Mouse (Mus musculus) adipocyte (in vitro differentiated cells): ENCODE measurements around the gene Ylpm1.
A peak's percentile ranks its signal among the peaks of the same experiment; 100 is the strongest.

Experiments
- DNase-seq: peaks from one replicate; pipeline ENCODE4 v3.0.0-alpha.2; 2016; ENCODE audit warnings: low spot score

The Ylpm1 gene

DNA sequence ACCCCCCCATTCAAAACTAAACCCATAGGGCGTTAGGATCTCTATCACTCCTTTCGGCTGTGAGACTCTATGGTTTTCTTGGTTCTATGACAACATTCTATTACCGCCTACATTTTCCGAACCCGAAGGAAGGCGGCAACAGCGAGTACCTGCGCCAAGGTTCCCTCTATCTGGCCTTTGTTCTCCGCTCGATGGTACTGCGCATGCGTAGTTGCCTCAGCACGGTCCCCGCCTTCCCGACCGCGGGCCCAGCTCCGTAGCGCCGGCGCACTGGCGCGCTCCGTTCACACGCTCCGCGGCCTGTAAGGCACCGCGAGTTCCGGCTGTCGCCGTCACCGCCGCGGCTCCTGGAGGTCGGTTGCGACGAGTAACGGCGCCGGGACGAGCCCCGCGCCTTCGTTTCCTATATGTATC lies at the start of gene Ylpm1:
Gene Ylpm1 (plus strand): TSS at position 239 of the 414 bp plus-strand sequence.
- DNase-seq: peak; percentile 98

- peak; percentile 89 for DNase-seq
Measured at GRCm38 (mm10) chr12:84947894-84948583, 48.1 kb upstream of the Ylpm1 start.

GRCm38 (mm10) chr12:84948584-84949285 lies 47.4 kb upstream of the Ylpm1 start:
- no peak for DNase-seq

GRCm38 (mm10) chr12:84950763-84951162 lies 45.4 kb upstream of the Ylpm1 start:
- peak; percentile 46 for DNase-seq

DNA sequence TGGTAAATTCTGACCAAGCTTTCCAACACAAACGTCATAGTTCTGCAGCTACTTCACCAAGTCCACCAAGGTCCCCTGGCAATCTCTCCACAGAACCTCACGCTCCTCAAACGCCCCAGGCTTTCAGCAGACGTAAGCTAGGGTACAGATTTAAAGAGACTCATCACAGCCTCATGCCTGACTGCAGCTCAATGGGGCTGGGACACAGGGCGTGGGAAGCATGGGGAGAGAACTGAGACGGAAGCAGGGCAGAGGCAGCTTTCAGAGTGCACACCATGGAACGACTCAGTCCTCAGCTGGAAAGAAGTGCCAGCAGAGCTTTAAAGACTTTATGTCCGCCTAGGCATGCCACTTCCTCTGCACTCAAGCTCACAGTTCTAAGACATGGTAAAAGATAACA lies 44.6 kb upstream of the Ylpm1 start:
- DNase-seq: peak; percentile 66

DNA sequence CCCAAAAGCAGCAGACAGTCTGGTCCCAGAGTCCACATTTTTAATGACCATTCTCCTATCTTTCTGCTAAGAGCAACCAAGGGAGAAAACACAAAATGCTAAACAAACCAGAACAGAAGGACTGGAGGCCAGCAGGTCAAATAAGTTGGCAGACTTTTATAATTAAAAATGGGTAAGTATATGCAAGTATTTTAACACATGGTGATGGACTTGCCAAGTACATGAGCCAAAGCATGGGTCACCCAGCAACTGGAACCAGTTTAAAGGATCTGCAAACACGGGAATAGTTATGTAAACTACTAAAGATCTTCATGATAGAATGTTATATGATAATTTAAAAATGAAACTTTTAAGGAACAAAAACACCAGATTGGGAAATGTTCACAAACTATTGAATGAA lies 43.8 kb upstream of the Ylpm1 start:
- peak; percentile 57 for DNase-seq

DNA sequence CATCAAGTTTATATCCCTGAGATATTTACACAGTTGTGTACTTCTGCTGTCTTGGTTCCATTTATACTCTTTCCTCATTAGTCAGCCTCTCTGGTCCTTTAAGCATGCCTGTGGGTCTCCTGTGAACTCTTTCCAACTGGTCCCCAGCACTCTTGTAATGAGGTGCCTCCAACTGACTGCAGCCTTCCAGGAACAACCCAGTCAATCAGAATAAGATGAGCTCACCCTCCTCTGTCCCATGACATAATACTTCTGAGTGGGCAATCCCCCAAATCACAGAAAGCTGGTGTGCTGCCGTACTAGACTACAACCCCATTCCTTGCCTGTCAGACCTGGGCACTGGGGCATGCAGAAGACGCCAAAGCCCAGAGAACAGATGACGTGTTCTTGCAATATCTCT lies 39.8 kb upstream of the Ylpm1 start:
- no peak for DNase-seq

DNA sequence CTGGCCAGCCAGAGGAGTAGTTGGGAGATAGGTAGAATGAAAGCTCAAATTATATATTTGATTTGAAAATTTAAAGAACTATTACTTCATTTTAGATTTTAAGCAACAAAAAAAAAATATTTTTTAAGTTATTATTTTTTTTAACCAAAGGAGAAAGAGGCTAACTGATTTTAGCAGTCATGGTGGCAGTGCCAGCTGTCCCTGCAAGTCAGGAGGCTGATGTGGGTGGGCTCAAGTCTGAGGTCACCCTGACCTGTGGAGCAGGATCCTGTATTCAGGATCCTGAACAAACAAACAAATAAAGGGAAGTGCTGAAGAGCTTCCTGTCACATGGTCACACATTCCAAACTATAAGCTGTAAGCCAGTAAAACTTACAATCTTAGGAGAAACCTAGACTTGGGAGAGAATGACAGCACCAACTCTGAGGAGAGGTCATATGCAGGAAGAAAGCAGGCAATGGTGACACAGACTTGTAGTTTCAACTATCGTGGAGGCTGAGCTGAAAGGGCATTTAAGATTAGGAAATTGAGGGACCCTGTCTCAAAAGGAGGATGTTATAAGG lies 37.2 kb upstream of the Ylpm1 start:
- no peak for DNase-seq

DNA sequence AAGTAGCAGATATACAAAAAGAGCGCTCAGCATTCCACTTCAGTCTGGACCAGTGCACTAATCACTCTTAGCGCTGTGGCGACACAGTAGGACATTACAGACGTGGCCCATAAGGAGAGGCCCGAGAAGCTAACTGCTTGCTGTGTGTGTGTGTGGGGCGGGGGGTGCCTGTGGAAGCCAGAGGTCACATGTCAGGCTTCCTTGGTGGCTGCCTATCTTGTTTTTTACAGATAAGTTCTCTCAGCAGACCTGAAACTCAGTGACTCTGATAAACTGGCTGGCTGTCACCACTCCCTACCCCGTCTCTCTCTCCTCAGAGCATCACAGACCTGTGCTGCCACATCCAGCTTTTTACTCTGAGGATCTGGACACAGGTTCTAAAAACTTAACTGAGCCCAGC lies 33.5 kb upstream of the Ylpm1 start:
- no peak for DNase-seq

DNA sequence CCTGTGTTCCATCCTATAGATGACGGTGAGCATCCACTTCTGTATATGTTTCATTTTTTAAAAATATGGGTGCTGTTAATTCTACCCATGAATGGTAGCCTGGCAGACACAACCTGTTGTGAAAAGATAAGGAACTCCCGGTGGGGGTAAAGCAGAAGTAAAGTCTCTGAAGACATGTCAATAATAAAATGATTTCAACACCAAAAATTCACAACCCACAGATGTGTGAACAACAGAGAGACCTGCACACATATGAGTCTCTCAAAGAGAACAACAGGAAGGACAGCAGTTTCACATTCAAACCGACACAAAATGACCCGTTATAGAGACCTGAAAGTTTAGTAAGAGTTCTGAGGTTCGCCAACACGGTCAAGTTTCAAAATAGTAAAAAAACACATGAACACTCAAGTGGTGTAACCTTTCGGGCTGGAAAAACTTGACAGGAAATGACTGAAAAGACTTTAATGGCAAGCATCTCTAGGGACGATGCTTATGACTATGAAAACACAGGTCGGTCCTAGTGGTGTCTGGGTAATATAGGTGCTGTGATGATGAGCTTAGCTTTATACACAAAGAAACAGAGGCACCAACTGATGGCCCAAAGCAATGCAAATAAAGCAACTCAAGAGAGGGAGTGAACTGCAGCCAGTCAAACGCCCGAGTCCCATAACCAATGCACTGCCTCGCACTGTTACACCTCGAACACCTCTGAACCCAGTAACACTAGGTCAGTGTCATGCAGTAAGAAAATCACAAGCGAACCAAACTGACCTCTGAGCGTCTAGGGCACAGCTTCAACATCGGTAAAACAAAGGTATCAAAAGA lies 27.1 kb upstream of the Ylpm1 start:
- DNase-seq: no peak

DNA sequence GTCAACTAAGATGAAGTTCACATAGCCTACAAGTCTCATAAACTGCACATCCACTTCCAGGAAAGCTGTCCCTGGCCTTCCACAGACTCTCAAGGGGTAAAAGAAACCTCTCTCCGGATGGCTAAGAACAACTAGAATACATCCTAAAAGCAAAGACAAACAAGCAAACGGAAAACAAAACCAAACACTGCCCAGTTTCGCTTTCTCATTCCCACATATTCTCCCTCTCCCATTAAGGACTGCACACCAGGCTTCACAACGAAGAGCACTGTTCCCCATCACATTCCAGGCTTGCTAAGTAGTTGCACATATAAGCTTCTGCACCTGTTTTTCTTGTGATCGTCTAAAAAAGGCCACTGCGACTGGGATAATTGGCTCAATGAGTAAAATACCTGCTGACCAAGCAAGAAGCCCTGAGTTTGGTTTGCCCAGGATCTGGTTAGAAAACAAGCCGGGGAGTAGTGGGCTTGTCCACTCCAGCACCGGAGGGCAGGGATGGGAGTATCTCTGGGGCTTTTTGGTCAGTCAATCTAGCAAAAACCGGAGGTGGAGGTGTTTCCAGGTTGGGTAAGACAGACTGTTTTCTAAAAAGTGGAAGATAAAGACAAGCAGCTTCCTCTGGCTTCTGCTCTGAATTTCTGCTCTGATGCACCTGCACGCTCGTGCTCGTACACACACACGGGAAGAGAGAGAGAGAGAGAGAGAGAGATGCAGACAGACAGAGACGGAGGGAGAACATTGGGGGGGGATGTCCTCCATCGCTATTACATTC lies 26.3 kb upstream of the Ylpm1 start:
- peak; percentile 54 for DNase-seq

- DNase-seq: peak; percentile 91
Measured at GRCm38 (mm10) chr12:84970428-84971096, 25.6 kb upstream of the Ylpm1 start, which contains the start of the genes Fcf1 and Arel1. Fcf1 (plus strand) TSS chr12:84970897. Arel1 (minus strand) TSS chr12:84970900.

DNA sequence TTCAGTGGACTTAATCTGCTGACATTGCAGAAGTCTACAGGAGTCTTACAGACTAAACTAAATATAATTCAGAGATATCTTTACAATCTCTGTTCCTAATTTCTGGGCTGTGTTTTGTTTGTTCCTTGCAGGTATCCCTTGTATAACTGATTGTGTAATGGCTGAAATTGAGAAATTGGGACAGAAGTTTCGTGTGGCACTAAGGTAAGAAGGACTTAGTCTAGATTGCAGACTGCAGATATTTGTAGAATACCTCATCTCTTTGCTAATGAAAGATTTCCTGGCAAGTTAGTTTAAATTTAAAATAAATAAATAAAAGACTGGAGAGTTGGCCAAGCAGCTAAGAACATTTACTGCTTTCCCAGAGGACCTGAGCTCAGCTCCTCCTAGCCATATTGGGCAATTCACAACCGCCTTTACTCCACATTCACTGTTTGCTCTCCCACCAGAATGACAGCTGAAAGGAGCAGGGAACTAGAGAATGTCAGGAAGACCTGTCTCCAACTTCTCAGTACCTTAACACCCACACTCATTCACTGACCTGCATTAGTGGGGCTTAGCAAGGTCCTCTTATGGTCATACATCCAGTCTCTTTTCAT lies 16.8 kb upstream of the Ylpm1 start:
- peak; percentile 89 for DNase-seq

DNA sequence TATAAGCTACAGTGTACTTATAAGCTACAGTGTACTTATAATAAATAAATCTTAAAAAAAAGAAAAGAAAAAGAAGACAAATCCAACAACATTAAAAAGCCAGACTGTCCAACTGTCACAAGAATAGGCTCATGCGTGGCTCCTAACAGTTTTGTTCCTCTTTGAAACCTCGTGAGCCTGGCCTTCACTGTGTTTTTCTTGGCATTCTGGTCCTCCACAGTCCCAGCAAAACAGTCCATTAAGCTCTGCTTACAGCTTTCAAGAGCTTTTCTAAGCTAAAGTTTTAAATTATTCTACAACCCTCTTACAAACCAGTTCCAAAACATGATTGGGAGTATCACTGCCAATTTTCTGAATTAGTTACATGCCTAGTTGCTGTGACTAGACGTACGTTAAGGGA lies 6.7 kb upstream of the Ylpm1 start:
- DNase-seq: peak; percentile 87

DNA sequence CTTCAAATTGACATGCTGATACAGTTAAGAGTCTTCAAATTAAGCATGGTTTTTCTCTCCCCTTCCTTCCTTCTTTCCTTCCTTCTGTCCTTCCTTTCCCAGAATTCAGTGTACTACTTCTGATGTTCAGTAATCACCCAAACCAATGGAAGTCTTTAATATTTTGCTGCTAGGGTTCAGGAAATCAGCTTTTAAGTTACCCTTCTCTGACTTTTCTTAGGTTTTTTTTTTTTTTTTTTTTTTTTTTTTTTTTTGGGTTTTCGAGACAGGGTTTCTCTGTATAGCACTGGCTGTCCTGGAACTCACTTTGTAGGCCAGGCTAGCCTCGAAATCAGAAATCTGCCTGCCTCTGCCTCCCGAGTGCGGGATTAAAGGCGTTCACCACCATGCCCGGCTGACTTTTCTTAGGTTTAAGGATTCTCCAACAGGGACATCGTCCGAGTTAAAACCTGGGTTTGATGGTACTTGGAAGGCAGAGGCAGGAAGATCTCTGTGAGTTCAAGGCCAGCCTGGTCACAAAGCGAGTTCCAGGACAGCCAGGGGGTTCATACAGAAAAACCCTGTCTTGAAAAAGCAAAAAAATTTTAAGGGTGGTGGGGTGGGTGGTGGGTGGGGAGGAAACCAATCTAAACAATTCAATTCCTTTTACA lies 884 bp upstream of the Ylpm1 start:
- DNase-seq: no peak

DNA sequence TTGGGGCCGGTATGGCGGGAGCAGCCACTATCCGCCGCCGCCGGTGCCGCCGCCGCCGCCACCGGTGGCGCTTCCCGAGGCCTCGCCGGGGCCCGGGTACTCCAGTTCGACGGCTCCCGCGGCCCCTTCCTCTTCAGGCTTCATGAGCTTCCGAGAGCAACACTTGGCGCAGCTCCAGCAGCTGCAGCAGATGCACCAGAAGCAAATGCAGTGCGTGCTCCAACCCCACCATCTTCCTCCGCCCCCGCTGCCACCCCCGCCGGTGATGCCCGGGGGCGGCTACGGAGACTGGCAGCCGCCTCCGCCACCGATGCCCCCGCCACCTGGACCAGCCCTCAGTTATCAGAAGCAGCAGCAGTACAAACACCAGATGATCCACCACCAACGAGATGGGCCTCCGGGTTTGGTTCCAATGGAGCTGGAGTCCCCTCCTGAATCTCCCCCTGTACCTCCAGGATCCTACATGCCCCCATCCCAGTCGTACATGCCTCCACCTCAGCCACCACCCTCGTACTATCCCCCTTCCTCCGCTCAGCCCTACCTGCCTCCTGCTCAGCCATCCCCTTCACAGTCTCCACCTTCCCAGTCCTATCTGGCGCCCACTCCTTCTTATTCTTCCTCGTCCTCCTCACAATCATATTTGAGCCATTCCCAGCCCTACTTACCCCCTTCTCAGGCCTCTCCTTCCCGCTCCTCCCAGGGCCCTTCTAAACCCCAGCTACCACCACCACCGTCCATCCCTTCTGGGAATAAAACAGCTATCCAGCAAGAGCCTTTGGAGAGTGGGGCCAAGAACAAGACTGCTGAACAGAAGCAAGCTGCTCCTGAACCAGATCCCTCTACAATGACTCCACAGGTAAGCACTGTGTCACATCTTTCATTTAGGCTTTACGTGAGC lies 629 bp downstream of the Ylpm1 start:
- peak; percentile 48 for DNase-seq

DNA sequence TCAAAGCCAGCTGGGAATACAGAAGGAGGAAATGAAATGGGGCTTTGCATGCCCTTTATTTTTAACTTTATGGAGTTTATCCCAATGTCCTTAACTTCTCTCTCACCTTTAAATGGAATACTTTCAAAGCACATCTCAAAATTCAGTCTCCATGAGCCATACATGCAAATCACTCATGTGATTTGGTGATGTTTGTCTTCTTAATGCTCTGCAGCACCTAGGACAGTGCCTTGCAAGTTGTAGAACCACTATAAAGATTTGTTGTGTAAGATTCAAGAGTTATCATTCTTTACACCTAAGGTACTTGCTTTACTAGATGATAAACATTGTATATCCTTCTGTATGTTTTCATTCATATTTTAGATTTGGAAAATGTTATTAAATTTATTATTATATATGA lies 2.9 kb downstream of the Ylpm1 start:
- DNase-seq: no peak

DNA sequence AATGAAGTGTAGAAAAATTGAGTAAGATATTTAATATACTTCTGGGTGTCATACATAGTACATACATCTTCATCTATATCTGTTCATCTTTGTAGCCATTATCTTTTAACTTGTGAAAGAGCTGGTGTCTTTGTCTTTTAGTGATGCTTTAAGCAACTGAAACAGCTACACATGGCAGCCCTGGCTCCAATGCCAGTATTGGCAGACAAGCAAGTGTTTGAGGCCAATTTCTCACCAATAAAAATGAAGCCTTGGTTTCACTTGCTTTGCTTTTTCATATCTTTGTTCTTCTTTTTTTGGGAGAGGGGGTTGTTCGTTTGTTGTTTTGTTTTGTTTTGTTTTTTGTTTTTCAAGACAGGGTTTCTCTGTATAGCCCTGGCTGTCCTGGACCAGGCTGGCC lies 10.1 kb downstream of the Ylpm1 start:
- DNase-seq: peak; percentile 52

DNA sequence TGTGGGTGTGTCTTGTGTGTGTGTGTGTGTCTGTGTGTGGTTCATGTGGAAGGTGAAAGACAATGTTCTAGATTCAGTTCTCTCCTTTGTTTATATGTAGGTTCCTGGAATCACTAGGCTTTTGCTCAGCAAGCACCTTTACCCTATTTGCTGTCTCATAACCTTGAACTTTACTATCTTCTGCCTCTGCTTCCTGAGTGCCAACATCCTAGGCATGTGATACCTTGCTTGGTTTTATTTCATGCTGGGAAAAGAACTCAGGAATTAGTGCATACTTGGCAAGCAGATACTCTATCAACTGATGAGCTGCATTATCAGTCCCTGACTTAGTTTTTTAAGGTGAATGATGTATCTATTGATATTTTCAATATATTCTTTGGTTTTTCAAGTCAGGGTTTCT lies 10.9 kb downstream of the Ylpm1 start:
- no peak for DNase-seq
